Mouse (Mus musculus) heart, adult 2 months (tissue): ENCODE data around the gene Aebp1.

ENCODE experiments used
- CTCF ChIP-seq: fragments of 200-600 bp; IDR thresholded peaks from 2 replicates; pipeline ENCODE4 v1.8.1; 2022; ENCODE audit warnings: antibody characterized with exemption, mild to moderate bottlenecking, moderate library complexity
- EP300 ChIP-seq: fragments of 200-500 bp; IDR thresholded peaks from 2 replicates; pipeline ENCODE4 v1.6.1; 2011; ENCODE audit warnings: low read depth, low read length, control low read depth; ENCODE audit not compliant: insufficient read depth

- TF ChIP-seq CTCF (no peak), EP300 (no peak)
These were observed 39.6 kb downstream of the Aebp1 start for GRCm38 (mm10) chr11:5901320-5901719.
